Mouse (Mus musculus): ENCODE data around the gene Sez6l. TPM values are rescaled to one million over a fixed set of nuclear protein-coding genes. Genes with fewer than 3 reads are reported as not detected.
"Not testable (repeated sequence)": the region's sequence is repeated elsewhere in the genome, so short reads cannot be mapped to it uniquely, and the experiment has no call there.

Sez6l gene
- total RNA-seq, 2 experiments from 2014 or later, result 0.05 TPM; not detected in 1

- no peak for DNase-seq
- intact Hi-C loops (cut with DNase I), result no loop called here
These were observed 123.9 kb downstream of the Sez6l start for GRCm38 (mm10) chr5:112453088-112453487.

GRCm38 (mm10) chr5:112448747-112449440 is 128.1 kb downstream of the Sez6l start, which contains the start of gene Gm6588:
Gene Gm6588 (plus strand): TSS chr5:112449426.
- DNase-seq, result no peak
- intact Hi-C loops (cut with DNase I), result no loop called here

- no peak for DNase-seq
- intact Hi-C loops (cut with DNase I), result no loop called here
These were observed 138.4 kb downstream of the Sez6l start for GRCm38 (mm10) chr5:112438535-112438934.

- intact Hi-C loops (cut with DNase I), result no loop called here
- DNase-seq, result peak; percentile 28 to 67
These were observed 144.0 kb downstream of the Sez6l start for GRCm38 (mm10) chr5:112433004-112433403.

- DNase-seq, result no peak
- intact Hi-C loops (cut with DNase I), result no loop called here
These were observed 145.0 kb downstream of the Sez6l start for GRCm38 (mm10) chr5:112432033-112432432.

- intact Hi-C loops (cut with DNase I), result no loop called here
- no peak for DNase-seq
These were observed 145.7 kb downstream of the Sez6l start for GRCm38 (mm10) chr5:112431120-112431775.

- intact Hi-C loops (cut with DNase I), result loop anchor here (5.0 kb wide), 1 partner anchor 187 kb away; no protein-coding TSS in a partner anchor
- DNase-seq, result peak in 1 of 2 experiments; percentile 22
These were observed 148.0 kb downstream of the Sez6l start for GRCm38 (mm10) chr5:112428944-112429343.

GRCm38 (mm10) chr5:112427283-112427682 is 149.7 kb downstream of the Sez6l start:
- peak; percentile 33 to 46 for DNase-seq
- intact Hi-C loops (cut with DNase I), result loop anchor here (5.0 kb wide), 1 partner anchor 185 kb away; no protein-coding TSS in a partner anchor

GRCm38 (mm10) chr5:112426635-112427034 is 150.3 kb downstream of the Sez6l start:
- DNase-seq, result no peak
- intact Hi-C loops (cut with DNase I), result loop anchor here (5.0 kb wide), 1 partner anchor 184 kb away; no protein-coding TSS in a partner anchor

- intact Hi-C loops (cut with DNase I), result no loop called here
- DNase-seq, result no peak
These were observed 157.4 kb downstream of the Sez6l start for GRCm38 (mm10) chr5:112419535-112419934.

- no peak for DNase-seq
- intact Hi-C loops (cut with DNase I), result no loop called here
These were observed 159.0 kb downstream of the Sez6l start for GRCm38 (mm10) chr5:112418023-112418422.

GRCm38 (mm10) chr5:112416673-112417072 is 160.3 kb downstream of the Sez6l start:
- no peak for DNase-seq
- intact Hi-C loops (cut with DNase I), result no loop called here

GRCm38 (mm10) chr5:112412781-112413180 is 164.2 kb downstream of the Sez6l start:
- intact Hi-C loops (cut with DNase I); DNase-seq: not testable (repeated sequence)

GRCm38 (mm10) chr5:112411514-112412335 is 165.3 kb downstream of the Sez6l start:
- intact Hi-C loops (cut with DNase I), result no loop called here

GRCm38 (mm10) chr5:112411072-112411471 is 165.9 kb downstream of the Sez6l start:
- intact Hi-C loops (cut with DNase I), result no loop called here
- no peak for DNase-seq

More at GRCm38 (mm10) chr5:112411514-112412335, 165.3 kb downstream of the Sez6l start:
- no peak for DNase-seq

GRCm38 (mm10) chr5:112409274-112409673 is 167.7 kb downstream of the Sez6l start:
- intact Hi-C loops (cut with DNase I), result no loop called here
- no peak for DNase-seq

GRCm38 (mm10) chr5:112406017-112406416 is 171.0 kb downstream of the Sez6l start:
- no peak for DNase-seq
- intact Hi-C loops (cut with DNase I), result no loop called here

- intact Hi-C loops (cut with DNase I), result no loop called here
- no peak for DNase-seq
These were observed 174.5 kb downstream of the Sez6l start for GRCm38 (mm10) chr5:112402437-112402836.

- intact Hi-C loops (cut with DNase I), result loop anchor here (10.0 kb wide), 1 partner anchor 1094 kb away; no protein-coding TSS in a partner anchor
- no peak for DNase-seq
These were observed 177.7 kb downstream of the Sez6l start for GRCm38 (mm10) chr5:112399284-112399683.

- intact Hi-C loops (cut with DNase I), result loop anchor here (10.0 kb wide), 1 partner anchor 1091 kb away; no protein-coding TSS in a partner anchor
- no peak for DNase-seq
These were observed 180.9 kb downstream of the Sez6l start for GRCm38 (mm10) chr5:112396066-112396465.

Data from gastrocnemius, postnatal 36 days (tissue).